Mouse (Mus musculus) MN1 (cell line): ENCODE results near the gene 2610028H24Rik.

Experiments
- DNase-seq: peaks from one replicate; pipeline ENCODE4 v3.0.0-alpha.2; 2016; ENCODE audit warnings: low spot score

Gene 2610028H24Rik

GRCm38 (mm10) chr10:76448851-76449250 lies at the start of gene 2610028H24Rik:
TSS of gene 2610028H24Rik (plus strand) at chr10:76449081.
- no peak for DNase-seq

- DNase-seq: no peak
Observed at GRCm38 (mm10) chr10:76408520-76408919, 40.4 kb upstream of the 2610028H24Rik start.

- no peak for DNase-seq
Observed at GRCm38 (mm10) chr10:76416811-76417210, 32.1 kb upstream of the 2610028H24Rik start.

GRCm38 (mm10) chr10:76425674-76426073 lies 23.2 kb upstream of the 2610028H24Rik start:
- DNase-seq: no peak

- no peak for DNase-seq
Observed at GRCm38 (mm10) chr10:76433925-76434324, 15.0 kb upstream of the 2610028H24Rik start.

GRCm38 (mm10) chr10:76439107-76439890 lies 9.6 kb upstream of the 2610028H24Rik start:
- no peak for DNase-seq

- no peak for DNase-seq
Observed at GRCm38 (mm10) chr10:76440281-76440680, 8.6 kb upstream of the 2610028H24Rik start, which contains the start of gene AC141477.1. TSS of gene AC141477.1 (minus strand) at chr10:76440444.

- DNase-seq: peak; percentile 98
Observed at GRCm38 (mm10) chr10:76442178-76443088, 6.4 kb upstream of the 2610028H24Rik start, which contains the start of gene Pcnt. TSS of gene Pcnt (minus strand) at chr10:76442786.

GRCm38 (mm10) chr10:76445996-76446681 lies 2.7 kb upstream of the 2610028H24Rik start:
- no peak for DNase-seq

GRCm38 (mm10) chr10:76447406-76448229 lies 1.3 kb upstream of the 2610028H24Rik start:
- DNase-seq: no peak

GRCm38 (mm10) chr10:76455289-76455688 lies 6.4 kb downstream of the 2610028H24Rik start:
- peak; percentile 53 for DNase-seq

- DNase-seq: no peak
Observed at GRCm38 (mm10) chr10:76461255-76461654, 12.4 kb downstream of the 2610028H24Rik start.

- DNase-seq: no peak
Observed at GRCm38 (mm10) chr10:76462312-76462711, 13.4 kb downstream of the 2610028H24Rik start.

GRCm38 (mm10) chr10:76462721-76463120 lies 13.8 kb downstream of the 2610028H24Rik start:
- no peak for DNase-seq

GRCm38 (mm10) chr10:76468203-76469162 lies 19.6 kb downstream of the 2610028H24Rik start, which contains the start of the genes Mcm3ap and Ybey:
TSS of gene Mcm3ap (plus strand) at chr10:76468927.
TSS of gene Ybey (minus strand) at chr10:76469114.
- peak; percentile 94 for DNase-seq

- no peak for DNase-seq
Observed at GRCm38 (mm10) chr10:76473759-76474158, 24.9 kb downstream of the 2610028H24Rik start.

- no peak for DNase-seq
Observed at GRCm38 (mm10) chr10:76480851-76481250, 32.0 kb downstream of the 2610028H24Rik start.

GRCm38 (mm10) chr10:76481480-76481879 lies 32.6 kb downstream of the 2610028H24Rik start:
- no peak for DNase-seq

- DNase-seq: no peak
Observed at GRCm38 (mm10) chr10:76486302-76486701, 37.4 kb downstream of the 2610028H24Rik start.

- no peak for DNase-seq
Observed at GRCm38 (mm10) chr10:76488265-76488664, 39.4 kb downstream of the 2610028H24Rik start.
